22 mouse cellular contexts compared by ENCODE assay signal in the genomic region with DNA sequence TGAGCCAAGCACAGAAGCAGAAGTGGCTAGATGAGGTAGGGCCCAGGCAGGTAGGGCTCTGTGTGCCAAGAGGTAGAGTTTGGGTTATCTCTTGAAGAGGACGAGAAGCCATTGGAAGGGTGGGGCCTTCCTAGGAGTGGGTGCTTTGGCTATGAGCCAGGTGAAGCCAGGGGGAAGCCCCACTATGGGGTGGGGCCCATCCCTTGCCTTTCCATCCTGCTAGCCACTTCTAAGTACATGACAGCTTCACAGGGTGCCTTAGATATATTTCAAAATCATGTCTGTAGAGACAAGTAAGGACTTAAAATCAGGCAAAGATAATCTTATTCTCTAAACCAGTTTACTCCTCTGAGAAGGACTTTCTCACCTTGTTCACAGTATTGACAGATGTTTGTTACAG. TPM values are rescaled to one million over a fixed set of nuclear protein-coding genes. Genes with fewer than 3 reads are reported as not detected.
DNase-seq lines count a peak whose midpoint lies in the region; ATAC-seq lines count a peak whose summit lies in the region.
"Had no signal": no experiment of that assay in that cellular context is flagged by ENCODE, and none has a peak within 500 bp of the region (broad histone marks: within the 10 kb centered on the region; RNA-seq: fewer than 3 reads in every experiment).

No protein-coding gene starts in this region.

- H3K36me3 ChIP-seq in hindbrain, embryonic 14.5 days (replicated peaks; ENCODE audit: control insufficient read depth, insufficient read depth): no peaks in the 10 kb centered on the region
- no peaks in the 10 kb centered on the region for H3K36me3 ChIP-seq in hindbrain, embryonic 13.5 days
- H3K36me3 ChIP-seq: embryonic facial prominence, embryonic 13.5 days; forebrain, embryonic 12.5 days; heart, embryonic 12.5 days; hindbrain, embryonic 10.5 days had no signal

- H3K27ac ChIP-seq in hindbrain, embryonic 14.5 days: no peak overlapping the region
- no peak overlapping the region for H3K27ac ChIP-seq in hindbrain, embryonic 13.5 days
- H3K27ac ChIP-seq: embryonic facial prominence, embryonic 13.5 days; forebrain, embryonic 12.5 days; hindbrain, embryonic 10.5 days had no signal

- H3K27me3 ChIP-seq in hindbrain, embryonic 14.5 days (ENCODE audit: control insufficient read depth, insufficient read depth, low read length): no peaks in the 10 kb centered on the region
- no peaks in the 10 kb centered on the region for H3K27me3 ChIP-seq in hindbrain, embryonic 13.5 days
- H3K27me3 ChIP-seq: embryonic facial prominence, embryonic 13.5 days; forebrain, embryonic 12.5 days; heart, embryonic 12.5 days; Patski had no signal

- DNase-seq in hindbrain, embryonic 14.5 days (ENCODE audit: low spot score): no peak
- peak; percentile 36 for DNase-seq in thymus, postnatal 4 days
- DNase-seq in thymus, postnatal 0 days (ENCODE audit: low spot score): no peak
- DNase-seq in induced T-regulatory cell, adult 2 months (ENCODE audit: low read depth): peak; percentile 22
- no peak for DNase-seq in ovary, postnatal 36 days (ENCODE audit: low spot score)
- DNase-seq in frontal cortex, postnatal 36 days (ENCODE audit: low spot score in 2 of 2): no peak
- DNase-seq: adrenal gland, adult 2 months; adrenal gland, postnatal 25 days; cerebellum, adult 18-20 months; cerebellum, adult 9-11 months; cerebellum, postnatal 36 days; forebrain, postnatal 0 days; gastrocnemius, postnatal 10 days; kidney, adult 11 months had no signal

- ATAC-seq in hindbrain, embryonic 14.5 days (ENCODE audit: low FRiP score): peak; percentile 4; the same call in 1 of the 2 replicates
- ATAC-seq in hindbrain, embryonic 13.5 days (ENCODE audit: low FRiP score): no peak
- no peak for ATAC-seq in frontal cortex, adult (ENCODE audit: low TSS enrichment)
- ATAC-seq: forebrain, postnatal 0 days; hindbrain, embryonic 16.5 days; Patski had no signal

- WGBS in hindbrain, embryonic 14.5 days: 100% methylated on average over 1 of the region's 1 CpGs
- 91% methylated on average over 1 of the region's 1 CpGs for WGBS in hindbrain, embryonic 13.5 days

- no peak overlapping the region for H3K9ac ChIP-seq in hindbrain, embryonic 14.5 days
- no peak overlapping the region for H3K9ac ChIP-seq in hindbrain, embryonic 13.5 days
- H3K9ac ChIP-seq: embryonic facial prominence, embryonic 13.5 days; forebrain, embryonic 12.5 days; forebrain, postnatal 0 days; heart, embryonic 12.5 days had no signal

- no peaks in the 10 kb centered on the region for H3K9me3 ChIP-seq in hindbrain, embryonic 14.5 days (ENCODE audit: control insufficient read depth, low read length)
- H3K9me3 ChIP-seq in hindbrain, embryonic 13.5 days: no peaks in the 10 kb centered on the region
- H3K9me3 ChIP-seq: embryonic facial prominence, embryonic 13.5 days; forebrain, embryonic 12.5 days; heart, embryonic 12.5 days; hindbrain, embryonic 10.5 days had no signal

- H3K4me2 ChIP-seq in hindbrain, embryonic 14.5 days (replicated peaks): no peak overlapping the region
- H3K4me2 ChIP-seq in hindbrain, embryonic 13.5 days: no peak overlapping the region
- H3K4me2 ChIP-seq: embryonic facial prominence, embryonic 13.5 days; forebrain, embryonic 12.5 days; heart, embryonic 12.5 days had no signal

- H3K4me3 ChIP-seq in hindbrain, embryonic 14.5 days (replicated peaks; ENCODE audit: low read length): no peak overlapping the region
- H3K4me3 ChIP-seq in hindbrain, embryonic 13.5 days: no peak overlapping the region
- H3K4me3 ChIP-seq: embryonic facial prominence, embryonic 13.5 days; forebrain, embryonic 12.5 days; heart, embryonic 12.5 days; hindbrain, embryonic 10.5 days had no signal

- H3K4me1 ChIP-seq in hindbrain, embryonic 14.5 days (replicated peaks; ENCODE audit: control insufficient read depth, insufficient read depth, low read length): no peaks in the 10 kb centered on the region
- H3K4me1 ChIP-seq in hindbrain, embryonic 13.5 days (replicated peaks): peaks cover 8% of the 10 kb centered on the region; the same call in 1 of the 2 replicates
- H3K4me1 ChIP-seq: embryonic facial prominence, embryonic 13.5 days had no signal

RNA-seq across cellular contexts. Expression of gene Slc37a2, which starts 10.9 kb away (rescaled TPM):
- polyA plus RNA-seq in hindbrain, embryonic 14.5 days (2014; fragmentation: Nextera tagmentation; extraction: Ambion mirVana): 1.6 and 2.0 TPM in 2 replicates
- 1.0 and 1.7 TPM in 2 replicates for polyA plus RNA-seq in hindbrain, embryonic 13.5 days (2015; fragmentation: Nextera tagmentation; extraction: Ambion mirVana)
- 24.0 and 28.8 TPM in 2 replicates for polyA plus RNA-seq in thymus, postnatal 0 days (2015; fragmentation: Nextera tagmentation; extraction: Ambion mirVana)

RNA-seq across cellular contexts. Expression of gene Tmem218, which starts 36.6 kb away (rescaled TPM):
- polyA plus RNA-seq in hindbrain, embryonic 14.5 days (2014; fragmentation: Nextera tagmentation; extraction: Ambion mirVana): 9.8 and 10.6 TPM in 2 replicates
- 10.9 and 11.1 TPM in 2 replicates for polyA plus RNA-seq in hindbrain, embryonic 13.5 days (2015; fragmentation: Nextera tagmentation; extraction: Ambion mirVana)
- 9.5 and 13.2 TPM in 2 replicates for polyA plus RNA-seq in thymus, postnatal 0 days (2015; fragmentation: Nextera tagmentation; extraction: Ambion mirVana)

Comparison
In these comparisons a context has a peak if more than half of its experiments do, and no peak if none do; other contexts are left out.
1. DNase-seq: peak in thymus, postnatal 4 days (single experiment) and induced T-regulatory cell, adult 2 months (single experiment); none in hindbrain, embryonic 14.5 days (single experiment), thymus, postnatal 0 days (single experiment), ovary, postnatal 36 days (single experiment) and frontal cortex, postnatal 36 days (0 of 2).